Mouse (Mus musculus) T-helper 1 cell (primary cell): ENCODE measurements at regions not wholly inside any gene's neighbourhood (a gene's known extent, or its start where the extent isn't known, plus 50 kb on each side); places are given as distances from the start of the nearest gene placed in this dataset.
"Not testable (repeated sequence)": the region's sequence is repeated elsewhere in the genome, so short reads cannot be mapped to it uniquely, and the experiment has no call there.

Source experiments
- in situ Hi-C: fragments of 300-600 bp; cut with MboI, MseI; formaldehyde crosslinking; loops from one replicate; pipeline ENCODE4 v1.15.1; 2025; ENCODE audit warnings: high pct_unique_total_duplicates

GRCm38 (mm10) chr10:91447974-91448703 lies 267.0 kb upstream of the Tmpo start:
- in situ Hi-C loops: no loop called here

- in situ Hi-C loops: no loop called here
Observed at GRCm38 (mm10) chr10:91443321-91443720, 262.2 kb upstream of the Tmpo start.

DNA sequence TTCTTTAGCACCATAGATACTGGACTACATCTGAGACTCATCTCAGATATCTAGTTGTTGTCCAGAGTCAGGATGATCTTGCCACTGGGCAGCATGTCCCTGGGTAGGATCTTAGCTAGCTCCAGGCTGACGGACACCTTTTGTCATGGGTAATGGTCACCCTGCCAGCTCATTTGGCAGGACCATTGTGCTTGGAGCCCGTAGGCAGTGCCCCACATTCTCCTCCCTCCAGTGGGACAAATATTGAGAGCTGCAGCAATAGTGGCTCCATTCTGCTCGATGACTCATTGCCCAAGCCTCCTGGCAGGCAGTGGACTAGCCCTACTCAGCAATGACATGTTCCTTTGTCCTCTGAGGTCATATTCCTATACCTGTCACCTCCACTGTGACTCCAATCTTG lies 258.9 kb upstream of the Tmpo start:
- in situ Hi-C loops: no loop called here

- in situ Hi-C loops: no loop called here
Observed at GRCm38 (mm10) chr10:91437917-91438316, 256.8 kb upstream of the Tmpo start.

GRCm38 (mm10) chr10:91436091-91436569 lies 255.0 kb upstream of the Tmpo start:
- in situ Hi-C loops: no loop called here

DNA sequence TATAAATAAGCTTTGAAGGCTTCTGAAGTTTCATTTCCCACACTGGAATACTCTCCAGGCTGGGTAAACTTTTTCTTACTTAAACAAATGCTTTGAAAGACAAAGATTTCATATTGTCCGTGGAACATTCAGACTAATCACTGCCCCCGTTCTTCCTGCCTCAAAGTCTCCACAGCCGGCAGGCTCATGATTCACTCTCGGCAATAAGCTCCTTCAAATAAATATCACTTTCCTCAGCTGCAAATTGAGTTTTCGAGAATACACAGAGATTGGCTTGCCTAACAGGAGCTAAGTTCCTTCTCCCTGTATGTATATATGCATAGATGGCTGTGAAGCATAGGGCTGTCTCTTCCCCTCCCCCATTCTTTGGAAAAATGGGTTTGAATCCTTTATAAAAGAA lies 249.2 kb upstream of the Tmpo start:
- in situ Hi-C loops: no loop called here

DNA sequence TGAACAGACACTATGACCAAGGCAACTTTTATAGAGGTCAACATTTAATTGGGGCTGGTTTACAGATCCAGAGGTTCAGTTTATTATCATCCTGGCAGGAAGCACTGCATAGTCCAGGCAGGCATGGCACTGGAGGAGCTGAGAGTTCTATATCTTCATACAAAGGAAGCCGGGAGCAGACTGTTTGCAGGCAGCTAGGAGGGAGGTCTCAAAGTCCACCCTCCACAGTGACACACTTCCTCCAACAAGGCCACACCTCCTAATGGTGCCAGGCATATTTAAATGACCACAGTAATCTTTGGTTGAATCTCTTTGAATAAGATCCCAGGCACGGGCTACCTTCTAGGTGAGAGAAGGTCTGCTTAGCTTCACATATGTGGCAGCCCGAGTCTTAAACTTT lies 245.5 kb upstream of the Tmpo start:
- in situ Hi-C loops: no loop called here

GRCm38 (mm10) chr10:91425625-91426385 lies 244.7 kb upstream of the Tmpo start:
- in situ Hi-C loops: not testable (repeated sequence)

DNA sequence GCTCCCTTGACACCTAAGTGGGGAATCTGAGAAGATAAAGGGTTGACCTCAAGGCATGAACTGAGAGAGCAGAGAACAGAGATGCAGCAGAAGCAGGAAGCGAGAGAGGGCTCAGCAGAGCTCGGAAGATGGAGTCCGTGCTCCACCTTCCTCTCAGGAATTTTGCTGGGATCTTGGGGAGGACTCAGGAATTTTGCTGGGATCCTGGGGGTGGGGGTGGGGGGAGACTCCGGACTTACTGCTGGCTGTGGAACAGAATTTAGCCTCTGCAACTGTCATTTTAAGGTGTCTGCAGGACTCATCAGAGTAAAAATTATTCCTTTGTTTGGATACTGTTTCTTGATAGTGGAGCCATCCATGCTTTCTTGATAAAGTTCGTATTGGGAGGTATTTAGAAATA lies 243.7 kb upstream of the Tmpo start:
- in situ Hi-C loops: no loop called here

DNA sequence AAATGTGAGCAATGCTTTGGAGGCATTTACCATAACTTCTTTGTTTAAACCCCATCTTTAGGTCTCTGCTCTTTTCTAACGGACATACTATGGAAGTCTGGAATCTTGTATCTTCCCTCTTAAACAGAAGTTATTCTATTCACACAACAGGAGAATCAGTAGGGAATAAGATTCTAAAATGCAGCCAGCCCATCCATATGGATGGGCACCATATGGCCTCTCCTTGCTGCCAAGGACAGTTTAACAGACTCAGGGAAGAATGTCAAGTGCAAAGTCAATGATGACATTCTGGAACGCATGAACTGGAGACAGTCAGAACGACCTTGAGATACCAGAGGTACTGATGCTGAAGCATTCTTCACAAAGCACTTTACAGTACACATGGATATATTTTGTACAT lies 206.1 kb upstream of the Tmpo start:
- in situ Hi-C loops: no loop called here

DNA sequence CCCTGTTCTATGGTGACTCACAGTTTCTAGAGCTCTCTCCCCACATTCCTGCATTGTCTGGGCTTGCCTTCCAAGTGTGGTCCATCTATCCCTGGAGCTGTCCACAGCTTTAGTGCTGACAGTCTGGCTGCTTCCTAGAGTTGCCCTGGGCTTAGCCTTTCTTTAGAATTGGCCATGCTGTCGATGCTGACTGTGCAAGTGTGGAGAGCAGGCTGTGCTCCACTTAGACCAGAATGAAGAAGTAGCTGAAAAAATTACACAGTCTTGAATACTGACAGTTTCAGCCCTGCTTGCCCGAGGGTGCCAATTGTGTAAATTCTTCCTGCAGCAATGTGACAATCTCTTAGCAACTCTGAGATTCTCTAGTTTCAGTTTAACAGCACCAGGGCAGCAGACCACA lies 203.3 kb upstream of the Tmpo start:
- in situ Hi-C loops: no loop called here

GRCm38 (mm10) chr10:91376683-91377082 lies 195.6 kb upstream of the Tmpo start:
- in situ Hi-C loops: no loop called here

DNA sequence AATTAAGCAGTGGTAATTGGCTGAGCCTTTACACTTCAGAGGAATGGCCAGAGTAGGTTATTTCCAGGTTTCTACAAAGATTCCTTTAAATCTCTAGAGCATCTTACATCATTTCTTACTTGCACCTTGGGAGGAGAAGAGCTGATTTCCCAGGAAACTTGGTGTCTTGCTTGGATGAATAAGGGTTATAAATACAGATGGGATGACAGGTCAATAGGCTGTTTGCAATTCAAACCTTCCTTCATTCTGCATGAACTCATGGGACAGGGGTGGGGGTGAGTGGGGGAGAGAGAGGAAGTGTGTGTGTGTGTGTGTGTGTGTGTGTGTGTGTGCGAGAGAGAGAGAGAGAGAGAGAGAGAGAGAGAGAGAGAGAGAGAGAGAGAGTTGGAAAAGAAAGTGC lies 186.4 kb upstream of the Tmpo start:
- in situ Hi-C loops: no loop called here

- in situ Hi-C loops: no loop called here
Observed at GRCm38 (mm10) chr10:91362587-91362986, 181.5 kb upstream of the Tmpo start.

GRCm38 (mm10) chr10:91361621-91362020 lies 180.5 kb upstream of the Tmpo start:
- in situ Hi-C loops: no loop called here

GRCm38 (mm10) chr10:91345465-91345864 lies 164.3 kb upstream of the Tmpo start:
- in situ Hi-C loops: no loop called here

DNA sequence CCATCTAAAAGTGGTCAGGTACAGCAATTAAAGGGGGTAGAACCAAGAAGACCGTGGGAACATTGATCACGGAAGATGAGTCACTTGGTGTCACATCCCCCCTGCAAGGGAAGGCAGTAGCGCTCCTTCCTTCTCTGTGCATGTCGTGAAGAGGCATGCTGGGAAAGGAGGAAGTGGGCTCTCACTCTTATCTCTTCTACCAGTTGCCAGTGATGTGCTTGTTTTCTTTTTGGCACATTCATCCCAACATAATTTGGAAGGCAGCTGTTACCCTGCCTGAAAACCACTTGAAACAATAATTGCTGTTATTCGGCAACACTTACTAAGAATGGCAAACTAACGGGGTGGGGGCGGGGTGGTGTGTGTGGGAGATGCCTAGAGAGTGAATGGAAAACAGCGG lies 161.0 kb upstream of the Tmpo start:
- in situ Hi-C loops: no loop called here

DNA sequence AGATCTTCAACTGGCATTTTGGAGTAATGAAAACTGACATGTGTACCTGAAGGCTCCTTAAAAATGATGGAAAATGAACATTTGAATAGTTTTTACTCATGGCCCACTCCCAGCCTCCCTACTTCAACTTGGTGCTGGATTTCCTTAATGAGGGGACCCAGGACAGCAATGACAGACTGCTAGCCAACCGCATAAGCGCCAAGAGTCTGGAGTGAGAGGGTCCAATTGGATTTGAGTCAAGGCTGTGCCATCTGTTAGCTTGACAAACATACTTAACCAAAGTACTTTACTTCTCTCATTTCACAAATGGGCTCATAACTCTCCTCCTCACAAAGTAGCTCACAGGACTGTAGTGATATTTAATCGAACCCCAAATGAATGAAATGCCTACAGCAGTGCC lies 158.2 kb upstream of the Tmpo start:
- in situ Hi-C loops: no loop called here

DNA sequence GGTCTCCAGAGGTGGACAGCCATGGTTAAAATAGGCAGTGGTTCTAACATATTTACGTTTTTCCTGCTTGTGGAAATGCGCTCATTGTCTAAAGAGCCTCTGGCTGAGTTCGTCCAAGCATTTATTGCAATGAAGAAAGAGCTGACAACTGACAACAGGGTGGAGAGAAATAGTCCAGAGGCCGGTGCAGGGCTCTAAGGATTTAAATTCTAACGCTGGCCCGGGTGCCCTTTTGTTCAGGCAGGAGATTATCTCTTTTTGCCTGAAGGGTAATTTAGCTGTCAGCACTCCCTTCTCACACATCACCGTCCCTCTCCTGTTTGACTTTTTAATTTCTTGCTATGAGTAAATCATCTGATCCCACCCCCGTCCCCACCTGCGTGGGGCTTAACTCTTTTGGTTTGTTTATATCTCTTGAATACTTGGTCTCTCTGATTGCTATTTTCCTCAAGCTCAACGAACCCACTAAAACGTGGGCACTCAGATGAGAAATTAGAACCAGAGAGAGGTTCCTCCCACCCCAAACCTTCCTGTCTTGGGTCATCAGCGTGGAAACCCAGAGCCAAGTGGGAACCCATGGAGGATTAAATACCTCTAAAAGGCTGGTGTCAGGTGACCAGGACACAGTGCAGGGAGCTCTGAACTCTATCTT lies 145.7 kb upstream of the Tmpo start:
- in situ Hi-C loops: no loop called here

DNA sequence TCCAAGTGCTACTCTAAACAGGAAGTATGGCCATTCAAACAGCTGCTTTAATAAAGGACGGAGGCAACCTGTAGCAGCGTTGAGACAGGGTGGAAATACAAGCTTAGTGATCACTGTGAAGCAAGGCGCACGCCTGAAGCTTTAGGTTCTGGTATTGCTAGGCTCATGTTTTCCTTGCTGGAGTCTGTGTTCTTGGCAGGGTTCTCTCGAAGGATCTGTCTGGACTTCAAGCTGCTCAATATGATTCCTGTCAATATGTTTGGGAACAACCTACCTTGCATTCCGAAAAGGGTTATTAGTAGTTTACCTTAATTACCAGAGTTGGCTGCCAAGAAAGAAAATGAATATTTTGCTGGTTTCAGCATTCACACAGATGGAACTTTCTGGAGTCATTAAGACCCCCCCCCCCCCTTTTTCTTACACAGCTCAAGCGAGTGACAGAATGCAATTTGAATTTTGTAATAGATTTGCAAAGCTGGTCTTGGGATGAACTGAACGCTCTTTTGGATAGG lies 145.1 kb upstream of the Tmpo start:
- in situ Hi-C loops: no loop called here

DNA sequence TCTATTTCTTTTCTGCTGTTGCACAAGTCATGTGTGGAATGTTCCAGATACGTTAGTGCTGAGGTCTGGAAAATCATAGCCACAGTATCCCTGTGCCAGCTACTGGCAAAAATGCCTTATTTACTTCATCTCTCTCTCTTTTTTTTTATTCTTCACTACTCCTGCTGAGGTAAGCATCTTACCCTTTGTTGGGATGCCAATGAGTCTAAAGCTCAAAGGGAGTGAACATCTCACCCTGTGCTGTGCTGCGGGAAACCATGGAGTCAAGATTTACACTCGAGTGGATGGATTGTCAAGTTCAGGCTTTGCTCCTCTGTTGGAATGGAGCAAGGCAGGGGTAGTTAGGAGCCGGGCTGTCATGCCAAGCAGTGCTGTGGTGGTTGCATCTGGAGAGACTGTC lies 140.1 kb upstream of the Tmpo start:
- in situ Hi-C loops: no loop called here

GRCm38 (mm10) chr10:91319442-91320112 lies 138.5 kb upstream of the Tmpo start:
- in situ Hi-C loops: no loop called here
